ENCODE assay signal across 19 mouse cellular contexts in genomic region chr10:59637596-59638124, GRCm38 (mm10). TPM values are rescaled to one million over a fixed set of nuclear protein-coding genes. Genes with fewer than 3 reads are reported as not detected.
DNase-seq lines count a peak whose midpoint lies in the region; ATAC-seq and TF ChIP-seq lines count a peak whose summit lies in the region.
"Had no signal": no experiment of that assay in that cellular context is flagged by ENCODE, and none has a peak within 500 bp of the region (broad histone marks: within the 10 kb centered on the region; RNA-seq: fewer than 3 reads in every experiment).

No protein-coding gene starts in this region.

- H3K4me2 ChIP-seq in heart, embryonic 12.5 days: no peak overlapping the region
- H3K4me2 ChIP-seq in stomach, postnatal 0 days (replicated peaks; ENCODE audit: low read depth): 0 out of 2 replicates have a peak overlapping the region, but pooled peaks have one; percentile 9
- H3K4me2 ChIP-seq: forebrain, embryonic 12.5 days; hindbrain, embryonic 12.5 days; midbrain, embryonic 12.5 days had no signal

- intact Hi-C loops in heart, postnatal 25 days (cut with DNase I): no loop called here

- H3K4me3 ChIP-seq in heart, embryonic 12.5 days: no peak overlapping the region
- H3K4me3 ChIP-seq in megakaryocyte, embryonic 14.5 days (replicated peaks): peak overlapping the region; percentile 88
- H3K4me3 ChIP-seq in limb, embryonic 10.5 days: no peak overlapping the region
- H3K4me3 ChIP-seq in stomach, postnatal 0 days (ENCODE audit: low read depth, low read length): no peak overlapping the region
- H3K4me3 ChIP-seq: forebrain, embryonic 12.5 days; hindbrain, embryonic 12.5 days; midbrain, embryonic 12.5 days had no signal

- no peak for ATAC-seq in heart, embryonic 12.5 days (ENCODE audit: insufficient number of reproducible peaks, low FRiP score)
- ATAC-seq in megakaryocyte, adult 5-6 weeks (ENCODE audit: poor library complexity, severe bottlenecking): no peak
- no peak for ATAC-seq in stomach, postnatal 0 days (ENCODE audit: low FRiP score, low TSS enrichment)

- 75% methylated on average over 7 of the region's 7 CpGs for WGBS in heart, embryonic 12.5 days
- 74% methylated on average over 7 of the region's 7 CpGs for WGBS in limb, embryonic 10.5 days
- 51% methylated on average over 7 of the region's 7 CpGs for WGBS in stomach, postnatal 0 days

- H3K27ac ChIP-seq in heart, embryonic 12.5 days (ENCODE audit: poor library complexity, severe bottlenecking): 0 out of 2 replicates have a peak overlapping the region, but pooled peaks have one; percentile 3
- H3K27ac ChIP-seq in limb, embryonic 10.5 days: peak overlapping the region; percentile 66; the same call in 1 of the 2 replicates
- H3K27ac ChIP-seq in stomach, postnatal 0 days (replicated peaks): no peak overlapping the region
- H3K27ac ChIP-seq: forebrain, embryonic 12.5 days; hindbrain, embryonic 12.5 days; midbrain, embryonic 12.5 days had no signal

- TF ChIP-seq EP300 in stomach, postnatal 0 days (optimal IDR thresholded peaks at IDR 0.05): no peak

- TF ChIP-seq CTCF in stomach, postnatal 0 days (IDR thresholded peaks at IDR 0.05; ENCODE audit: low read depth): no peak

- 0 out of 2 replicates have a peak, but pooled peaks cover 5% of the 10 kb centered on the region for H3K4me1 ChIP-seq in heart, embryonic 12.5 days (replicated peaks)
- H3K4me1 ChIP-seq in megakaryocyte, embryonic 14.5 days: peaks cover 16% of the 10 kb centered on the region
- H3K4me1 ChIP-seq in limb, embryonic 10.5 days: peaks cover 16% of the 10 kb centered on the region; the same call in 1 of the 2 replicates
- peaks cover 2% of the 10 kb centered on the region; the same call in 1 of the 2 replicates for H3K4me1 ChIP-seq in stomach, postnatal 0 days (replicated peaks; ENCODE audit: control insufficient read depth, insufficient read depth)
- H3K4me1 ChIP-seq: forebrain, embryonic 12.5 days; hindbrain, embryonic 12.5 days; midbrain, embryonic 12.5 days had no signal

- H3K36me3 ChIP-seq in heart, embryonic 12.5 days: no peaks in the 10 kb centered on the region
- H3K36me3 ChIP-seq in megakaryocyte, embryonic 14.5 days (replicated peaks; ENCODE audit: low read length): peaks cover 15% of the 10 kb centered on the region
- no peaks in the 10 kb centered on the region for H3K36me3 ChIP-seq in limb, embryonic 10.5 days
- H3K36me3 ChIP-seq in stomach, postnatal 0 days (ENCODE audit: control insufficient read depth, insufficient read depth, low read length): no peaks in the 10 kb centered on the region
- H3K36me3 ChIP-seq: forebrain, embryonic 12.5 days; hindbrain, embryonic 12.5 days; midbrain, embryonic 12.5 days had no signal

- no peaks in the 10 kb centered on the region for H3K27me3 ChIP-seq in heart, embryonic 12.5 days (replicated peaks)
- peaks cover 2% of the 10 kb centered on the region for H3K27me3 ChIP-seq in megakaryocyte, embryonic 14.5 days (replicated peaks)
- no peaks in the 10 kb centered on the region for H3K27me3 ChIP-seq in limb, embryonic 10.5 days (ENCODE audit: low read depth, poor library complexity, severe bottlenecking)
- no peaks in the 10 kb centered on the region for H3K27me3 ChIP-seq in stomach, postnatal 0 days (ENCODE audit: control insufficient read depth, insufficient read depth, low read length)
- H3K27me3 ChIP-seq: forebrain, embryonic 12.5 days; hindbrain, embryonic 12.5 days; midbrain, embryonic 12.5 days had no signal

- peaks cover 2% of the 10 kb centered on the region; the same call in 1 of the 2 replicates for H3K9me3 ChIP-seq in heart, embryonic 12.5 days (replicated peaks)
- H3K9me3 ChIP-seq in megakaryocyte, embryonic 14.5 days: peaks cover 16% of the 10 kb centered on the region
- H3K9me3 ChIP-seq in limb, embryonic 10.5 days (replicated peaks): no peaks in the 10 kb centered on the region
- no peaks in the 10 kb centered on the region for H3K9me3 ChIP-seq in stomach, postnatal 0 days (ENCODE audit: control insufficient read depth, low read length)
- H3K9me3 ChIP-seq: forebrain, embryonic 12.5 days; hindbrain, embryonic 12.5 days; midbrain, embryonic 12.5 days had no signal

- DNase-seq in heart, postnatal 25 days (ENCODE audit: low spot score): no peak
- no peak for DNase-seq in limb, embryonic 10.5 days (ENCODE audit: low spot score)
- no peak for DNase-seq in stomach, postnatal 0 days (ENCODE audit: low spot score)
- DNase-seq in testis, postnatal 14 days (ENCODE audit: low spot score): no peak
- no peak for DNase-seq in urinary bladder, adult 18-20 months (ENCODE audit: low spot score in 2 of 2)
- DNase-seq: adrenal gland, postnatal 10 days; gastrocnemius, postnatal 10 days; kidney, postnatal 10 days; lung, adult 18-20 months; thymus, postnatal 4 days had no signal

- no peak overlapping the region for H3K9ac ChIP-seq in heart, embryonic 12.5 days
- H3K9ac ChIP-seq in stomach, postnatal 0 days (ENCODE audit: low read length): no peak overlapping the region
- H3K9ac ChIP-seq: forebrain, embryonic 12.5 days; hindbrain, embryonic 12.5 days; midbrain, embryonic 12.5 days had no signal

RNA-seq across cellular contexts. Expression of gene Mcu, which starts 21.2 kb away (rescaled TPM):
- polyA plus RNA-seq in heart, embryonic 12.5 days (2016; fragmentation: Nextera tagmentation; extraction: Ambion mirVana): 27.5 and 27.8 TPM in 2 replicates
- 10 to 100 TPM; 21.3 to 22.6 TPM for total RNA-seq in heart, postnatal 25 days (2021)
- 36.5 and 38.7 TPM in 2 replicates for polyA plus RNA-seq in megakaryocyte, embryonic 14.5 days (2012; ENCODE audit: insufficient read depth, low replicate concordance)
- 16.7 and 17.0 TPM in 2 replicates for total RNA-seq in megakaryocyte, adult 5-6 weeks (2015)
- total RNA-seq in megakaryocyte, adult 5-6 weeks (2017): 26.3 and 28.6 TPM in 2 replicates
- polyA plus RNA-seq in limb, embryonic 10.5 days (2016; fragmentation: Nextera tagmentation; extraction: Ambion mirVana): 17.4 and 28.3 TPM in 2 replicates
- 56.9 and 57.2 TPM in 2 replicates for polyA plus RNA-seq in stomach, postnatal 0 days (2015; fragmentation: Nextera tagmentation; extraction: Ambion mirVana)

RNA-seq across cellular contexts. Expression of gene Gm10322, which starts 21.8 kb away (rescaled TPM):
- not detected in 2 replicates for polyA plus RNA-seq in heart, embryonic 12.5 days (2016; fragmentation: Nextera tagmentation; extraction: Ambion mirVana)
- not detected for total RNA-seq in heart, postnatal 25 days (2021)
- polyA plus RNA-seq in megakaryocyte, embryonic 14.5 days (2012; ENCODE audit: insufficient read depth, low replicate concordance): not detected in 2 replicates
- total RNA-seq in megakaryocyte, adult 5-6 weeks (2015): not detected in 2 replicates
- not detected in 2 replicates for total RNA-seq in megakaryocyte, adult 5-6 weeks (2017)
- not detected in 2 replicates for polyA plus RNA-seq in limb, embryonic 10.5 days (2016; fragmentation: Nextera tagmentation; extraction: Ambion mirVana)
- polyA plus RNA-seq in stomach, postnatal 0 days (2015; fragmentation: Nextera tagmentation; extraction: Ambion mirVana): 0.38 TPM in 1 of 2 replicates, not detected in the other
- total RNA-seq: adrenal gland, postnatal 10 days; gastrocnemius, postnatal 10 days; left cerebral cortex, adult 8-10 months had no signal
- polyA plus RNA-seq: cortical plate, adult 2 months; forebrain, embryonic 12.5 days; hindbrain, embryonic 12.5 days; midbrain, embryonic 12.5 days; neural tube, embryonic 11.5 days had no signal
